Mouse (Mus musculus) heart, embryonic 16.5 days (tissue): ENCODE measurements at regions not wholly inside any gene's neighbourhood (a gene's known extent, or its start where the extent isn't known, plus 50 kb on each side); places are given as distances from the start of the nearest gene placed in this dataset.

Experiments used
- ATAC-seq: fragments of 200-750 bp; cut with Nextera tagmentation; replicated peaks from 2 replicates; pipeline ENCODE4 v1.8.0; 2017; ENCODE audit warnings: moderate number of reproducible peaks; ENCODE audit not compliant: insufficient read depth, low FRiP score; ENCODE audit errors: extremely low read depth
- H3K27ac ChIP-seq: fragments of 300-500 bp; sonication (generic); 2 replicates; pipeline ENCODE4 v1.5.1; 2014; ENCODE audit warnings: mild to moderate bottlenecking, low read length, control low read depth, moderate library complexity
- H3K27me3 ChIP-seq: fragments of 300-500 bp; sonication (generic); 2 replicates; pipeline ENCODE4 v1.6.1; 2014; ENCODE audit warnings: low read length, mixed read lengths; ENCODE audit not compliant: control insufficient read depth, insufficient read depth
- H3K36me3 ChIP-seq: fragments of 300-500 bp; sonication (generic); 2 replicates; pipeline ENCODE4 v1.6.1; 2014; ENCODE audit not compliant: control insufficient read depth, insufficient read depth
- H3K4me1 ChIP-seq: fragments of 300-500 bp; sonication (generic); 2 replicates; pipeline ENCODE4 v1.6.1; 2014; ENCODE audit warnings: low read length, mixed read lengths; ENCODE audit not compliant: control insufficient read depth, insufficient read depth
- H3K4me2 ChIP-seq: fragments of 300-500 bp; sonication (generic); 2 replicates; pipeline ENCODE4 v1.6.1; 2014; ENCODE audit warnings: low read depth, mild to moderate bottlenecking, control low read depth, low read length
- H3K4me3 ChIP-seq: fragments of 300-500 bp; sonication (generic); 2 replicates; pipeline ENCODE4 v1.5.1; 2014; ENCODE audit warnings: mild to moderate bottlenecking, control low read depth, low read length
- H3K9ac ChIP-seq: fragments of 300-500 bp; sonication (generic); 2 replicates; pipeline ENCODE4 v1.6.1; 2014; ENCODE audit warnings: low read length, control low read depth
- H3K9me3 ChIP-seq: fragments of 300-500 bp; sonication (generic); replicated peaks from 2 replicates; pipeline ENCODE4 v1.6.1; 2016; ENCODE audit warnings: low read length; ENCODE audit not compliant: control insufficient read depth
- WGBS: fragments of 180-500 bp; shearing (Covaris S2); extraction: QIAGEN DNeasy Blood & Tissue Kit; methylation state at CpG from one replicate; pipeline ENCODE4 v1.1.7; 2014; 5-methylcytosine and 5-hydroxymethylcytosine counted together

DNA sequence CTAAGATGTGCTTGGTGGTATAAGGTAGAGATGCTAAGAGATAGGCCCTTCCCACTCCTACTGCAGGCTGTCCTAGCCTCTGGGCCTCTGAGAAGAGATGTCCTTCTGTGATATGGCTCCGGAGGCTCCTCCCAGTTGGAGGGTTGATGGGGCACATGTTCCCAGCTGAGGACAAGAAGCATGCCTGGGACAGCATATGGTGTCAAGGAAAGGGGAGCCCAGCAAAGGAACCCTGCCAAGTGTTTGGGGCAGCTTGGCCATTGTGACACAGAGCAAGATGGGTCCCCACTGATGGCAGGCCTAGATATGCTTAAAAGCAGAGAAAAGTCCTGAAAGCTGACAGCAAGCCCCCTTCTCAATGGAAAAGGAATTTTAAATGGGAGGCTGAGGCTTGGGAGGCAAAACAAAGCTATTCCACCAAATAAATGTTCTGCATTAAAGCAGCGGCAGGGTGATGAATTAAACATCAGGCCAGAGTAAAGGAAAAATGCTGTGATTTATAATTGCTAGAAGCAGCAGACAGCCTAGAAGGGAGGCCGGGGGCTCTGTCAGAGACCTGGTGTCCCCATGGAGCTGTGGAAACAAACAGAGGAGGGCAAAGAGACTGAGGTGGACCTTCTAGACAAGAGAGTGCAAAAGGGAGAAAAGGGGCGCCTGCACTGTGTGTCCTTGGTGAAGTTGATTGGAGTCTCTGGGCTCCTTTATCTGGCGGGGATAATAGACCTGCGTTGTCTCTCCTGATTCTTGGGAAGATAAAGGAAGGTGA is 246.0 kb downstream of the Lrfn2 start:
- Histone ChIP-seq H3K4me3 (no peak overlapping the region), H3K9ac (no peak overlapping the region), H3K27ac (no peak overlapping the region), H3K4me1 (no peaks in the 10 kb centered on the region), H3K36me3 (no peaks in the 10 kb centered on the region), H3K9me3 (no peaks in the 10 kb centered on the region), H3K4me2 (no peak overlapping the region), H3K27me3 (peaks cover 33% of the 10 kb centered on the region)
- ATAC-seq, result no peak
- WGBS, result 62% methylated on average over 6 of the region's 6 CpGs

DNA sequence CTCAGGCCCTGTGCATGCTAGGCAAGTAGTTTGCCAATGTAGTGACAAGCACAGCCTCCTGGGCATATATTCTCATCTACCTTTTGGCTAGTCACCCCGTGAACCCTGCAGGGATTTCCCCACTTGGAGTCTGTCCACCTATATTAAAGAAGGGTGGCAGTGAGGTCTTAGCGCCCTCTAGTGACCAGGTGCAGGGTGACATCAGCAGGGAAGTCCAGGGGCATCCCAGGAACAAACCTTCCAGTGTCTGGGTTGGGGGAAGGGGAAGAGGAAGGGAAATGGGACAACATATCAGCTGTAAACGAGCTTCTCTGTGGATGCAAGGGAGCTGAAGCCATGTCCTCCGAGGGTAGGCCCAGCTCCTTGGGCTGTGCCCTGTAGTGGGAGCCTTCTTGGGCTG is 245.7 kb upstream of the Mocs1 start:
- Histone ChIP-seq H3K4me1 (no peaks in the 10 kb centered on the region), H3K9ac (no peak overlapping the region), H3K4me2 (no peak overlapping the region), H3K36me3 (no peaks in the 10 kb centered on the region), H3K9me3 (no peaks in the 10 kb centered on the region), H3K4me3 (no peak overlapping the region), H3K27me3 (peaks cover 22% of the 10 kb centered on the region), H3K27ac (no peak overlapping the region)
- no peak for ATAC-seq
- WGBS, result 11% methylated on average over 4 of the region's 4 CpGs

- WGBS, result 55% methylated on average over 3 of the region's 3 CpGs
- Histone ChIP-seq H3K36me3 (no peaks in the 10 kb centered on the region), H3K27me3 (peaks cover 19% of the 10 kb centered on the region), H3K9ac (no peak overlapping the region), H3K27ac (no peak overlapping the region), H3K4me2 (no peak overlapping the region), H3K4me3 (no peak overlapping the region), H3K9me3 (no peaks in the 10 kb centered on the region), H3K4me1 (no peaks in the 10 kb centered on the region)
- ATAC-seq, result no peak
Measured at GRCm38 (mm10) chr17:49183917-49184316, 244.2 kb upstream of the Mocs1 start.

GRCm38 (mm10) chr17:49185052-49185612 is 243.0 kb upstream of the Mocs1 start:
- Histone ChIP-seq H3K4me3 (no peak overlapping the region), H3K36me3 (no peaks in the 10 kb centered on the region), H3K27me3 (peaks cover 11% of the 10 kb centered on the region; the same call in 1 of the 2 replicates), H3K4me2 (no peak overlapping the region), H3K9me3 (no peaks in the 10 kb centered on the region), H3K9ac (no peak overlapping the region), H3K4me1 (no peaks in the 10 kb centered on the region), H3K27ac (no peak overlapping the region)
- no peak for ATAC-seq
- WGBS, result 42% methylated on average over 8 of the region's 8 CpGs

GRCm38 (mm10) chr17:49189765-49190164 is 238.4 kb upstream of the Mocs1 start:
- no peaks in the 10 kb centered on the region for H3K27me3 ChIP-seq
- 33% methylated on average over 3 of the region's 3 CpGs for WGBS
- no peaks in the 10 kb centered on the region for H3K36me3 ChIP-seq
- no peak overlapping the region for H3K4me3 ChIP-seq
- H3K9me3 ChIP-seq, result no peaks in the 10 kb centered on the region
- no peak for ATAC-seq
- H3K4me1 ChIP-seq, result no peaks in the 10 kb centered on the region
- H3K27ac ChIP-seq, result no peak overlapping the region
- no peak overlapping the region for H3K4me2 ChIP-seq
- no peak overlapping the region for H3K9ac ChIP-seq

DNA sequence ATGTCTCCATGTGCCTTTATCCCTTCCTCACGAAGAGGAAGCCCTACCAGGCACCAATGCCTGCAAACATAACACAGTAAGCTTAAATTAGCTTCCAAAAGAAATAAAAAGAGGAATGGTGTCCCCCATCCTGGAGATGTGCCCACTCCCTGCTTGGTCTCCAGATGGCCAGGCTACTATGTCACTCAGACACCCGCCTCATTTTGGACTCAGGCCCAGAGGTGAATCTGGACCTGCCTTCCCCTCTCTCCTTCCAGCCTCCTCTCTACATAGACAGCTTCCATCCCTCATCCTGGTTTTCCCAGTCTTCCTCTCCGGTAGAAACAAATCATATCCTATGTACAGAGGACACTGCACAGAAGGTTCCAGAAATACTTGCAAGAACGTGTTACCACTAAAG is 237.8 kb upstream of the Mocs1 start:
- Histone ChIP-seq H3K4me2 (no peak overlapping the region), H3K4me3 (no peak overlapping the region), H3K9ac (no peak overlapping the region), H3K27me3 (no peaks in the 10 kb centered on the region), H3K36me3 (no peaks in the 10 kb centered on the region), H3K9me3 (no peaks in the 10 kb centered on the region), H3K27ac (no peak overlapping the region), H3K4me1 (no peaks in the 10 kb centered on the region)
- ATAC-seq, result no peak
- whole genome bisulfite sequencing, result 70% methylated on average over 4 of the region's 4 CpGs

GRCm38 (mm10) chr17:49196046-49196684 is 232.0 kb upstream of the Mocs1 start:
- Histone ChIP-seq H3K36me3 (no peaks in the 10 kb centered on the region), H3K4me2 (no peak overlapping the region), H3K9ac (no peak overlapping the region), H3K27ac (no peak overlapping the region), H3K27me3 (no peaks in the 10 kb centered on the region), H3K9me3 (peaks cover 4% of the 10 kb centered on the region; the same call in 1 of the 2 replicates), H3K4me3 (no peak overlapping the region), H3K4me1 (no peaks in the 10 kb centered on the region)
- ATAC-seq, result no peak
- WGBS, result 73% methylated on average over 8 of the region's 8 CpGs

- H3K36me3 ChIP-seq, result no peaks in the 10 kb centered on the region
- H3K9ac ChIP-seq, result no peak overlapping the region
- no peaks in the 10 kb centered on the region for H3K27me3 ChIP-seq
- no peak for ATAC-seq
- no peak overlapping the region for H3K27ac ChIP-seq
- H3K4me1 ChIP-seq, result no peaks in the 10 kb centered on the region
- no peak overlapping the region for H3K4me3 ChIP-seq
- 81% methylated on average over 3 of the region's 3 CpGs for WGBS
- H3K9me3 ChIP-seq, result peaks cover 7% of the 10 kb centered on the region; the same call in 1 of the 2 replicates
- H3K4me2 ChIP-seq, result no peak overlapping the region
Measured at GRCm38 (mm10) chr17:49201495-49201894, 226.7 kb upstream of the Mocs1 start.

- Histone ChIP-seq H3K4me1 (no peaks in the 10 kb centered on the region), H3K27ac (no peak overlapping the region), H3K36me3 (no peaks in the 10 kb centered on the region), H3K4me3 (no peak overlapping the region), H3K9me3 (0 out of 2 replicates have a peak, but pooled peaks cover 7% of the 10 kb centered on the region), H3K9ac (no peak overlapping the region), H3K4me2 (no peak overlapping the region), H3K27me3 (no peaks in the 10 kb centered on the region)
- WGBS, result 35% methylated on average over 5 of the region's 5 CpGs
- ATAC-seq, result no peak
Measured at GRCm38 (mm10) chr17:49205095-49205494, 223.1 kb upstream of the Mocs1 start.
